Mouse (Mus musculus): Measurements from ENCODE around the gene Stx12.

Stx12 gene

GRCm38 (mm10) chr4:132864856-132865255, 19.5 kb downstream of the Stx12 start:
- DNase-seq (ENCODE audit: low read depth, low spot score): no peak

- DNase-seq (ENCODE audit: low read depth, low spot score): no peak
Observed at GRCm38 (mm10) chr4:132863012-132863411, 21.3 kb downstream of the Stx12 start.

- no peak for DNase-seq (ENCODE audit: low read depth, low spot score)
Observed at GRCm38 (mm10) chr4:132860880-132861279, 23.4 kb downstream of the Stx12 start.

GRCm38 (mm10) chr4:132843705-132844071, 40.6 kb downstream of the Stx12 start:
- no peak for DNase-seq (ENCODE audit: low read depth, low spot score)

GRCm38 (mm10) chr4:132842970-132843704, 41.2 kb downstream of the Stx12 start, which contains the start of gene Ppp1r8:
TSS of gene Ppp1r8 (minus strand) at chr4:132843169.
- DNase-seq (ENCODE audit: low read depth, low spot score): peak; percentile 90

DNA sequence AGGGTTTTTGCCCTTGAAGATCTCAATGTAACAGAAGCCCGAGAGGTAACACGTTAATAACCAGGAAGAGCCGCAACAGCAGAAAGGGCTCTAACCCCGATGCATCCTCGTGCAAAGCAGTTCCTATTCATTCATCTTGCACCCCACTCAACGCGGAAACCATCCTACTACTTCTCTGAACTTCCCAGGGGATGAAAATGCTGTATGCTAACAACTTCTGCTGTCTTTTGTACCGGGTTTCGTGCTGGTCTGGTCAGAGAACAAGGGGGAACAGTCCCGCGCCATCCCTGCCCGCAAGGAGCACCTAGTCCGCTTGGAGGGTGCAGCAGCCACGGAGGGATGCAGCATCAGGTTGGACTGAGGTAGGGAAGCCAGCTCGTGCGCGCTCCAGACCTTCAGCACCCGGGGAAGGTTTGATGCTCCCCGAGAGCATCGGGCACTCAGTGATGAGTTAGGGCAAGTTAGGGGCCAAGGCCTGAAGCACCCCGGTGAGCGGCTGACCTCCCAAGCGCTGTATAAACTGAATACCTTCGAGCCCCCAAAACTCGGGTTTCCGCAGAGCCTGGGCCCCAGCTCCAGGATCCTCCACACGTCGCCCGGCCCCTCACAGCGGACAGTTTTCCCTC, 41.9 kb downstream of the Stx12 start:
- no peak for DNase-seq (ENCODE audit: low read depth, low spot score)

DNA sequence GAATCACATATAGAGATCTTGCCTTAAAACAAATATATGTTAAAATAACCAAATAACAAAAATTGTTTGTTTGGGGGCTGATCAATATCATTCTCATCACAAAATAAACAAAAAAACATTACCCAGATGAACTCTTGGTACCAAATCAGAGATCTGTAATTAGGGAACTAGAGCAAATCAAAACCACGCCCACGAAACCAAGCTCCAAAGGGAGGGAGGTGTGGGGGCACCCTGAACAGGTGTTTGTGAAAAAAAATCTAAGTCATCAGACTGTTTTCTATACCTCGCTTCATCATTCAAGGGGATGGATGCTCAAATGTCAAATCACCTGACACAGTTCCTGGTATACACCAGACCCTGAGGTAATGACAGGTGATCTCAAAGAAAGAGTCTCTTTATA, 42.8 kb downstream of the Stx12 start:
- DNase-seq (ENCODE audit: low read depth, low spot score): no peak

- DNase-seq (ENCODE audit: low read depth, low spot score): no peak
Observed at GRCm38 (mm10) chr4:132823614-132824366, 60.5 kb downstream of the Stx12 start.

DNA sequence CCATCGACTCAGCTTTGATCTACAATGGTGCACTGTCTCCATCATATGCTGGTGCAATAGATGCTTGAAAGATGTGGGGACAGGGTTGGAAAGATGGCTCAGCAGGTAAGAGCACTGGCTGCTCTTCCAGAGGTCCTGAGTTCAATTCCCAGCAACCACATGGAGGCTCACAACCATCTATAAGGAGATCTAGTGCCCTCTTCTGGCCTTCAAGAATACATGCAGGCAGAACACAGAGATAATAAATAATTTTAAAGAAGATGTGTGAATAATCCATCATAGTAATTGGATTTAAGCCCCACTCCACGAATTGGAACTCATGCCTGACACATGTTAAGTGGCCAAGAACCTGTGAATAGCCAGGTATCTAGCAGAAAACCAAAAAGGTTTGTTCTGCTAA, 65.9 kb downstream of the Stx12 start:
- no peak for DNase-seq (ENCODE audit: low read depth, low spot score)

- DNase-seq (ENCODE audit: low read depth, low spot score): no peak
Observed at GRCm38 (mm10) chr4:132816855-132817254, 67.5 kb downstream of the Stx12 start.

DNA sequence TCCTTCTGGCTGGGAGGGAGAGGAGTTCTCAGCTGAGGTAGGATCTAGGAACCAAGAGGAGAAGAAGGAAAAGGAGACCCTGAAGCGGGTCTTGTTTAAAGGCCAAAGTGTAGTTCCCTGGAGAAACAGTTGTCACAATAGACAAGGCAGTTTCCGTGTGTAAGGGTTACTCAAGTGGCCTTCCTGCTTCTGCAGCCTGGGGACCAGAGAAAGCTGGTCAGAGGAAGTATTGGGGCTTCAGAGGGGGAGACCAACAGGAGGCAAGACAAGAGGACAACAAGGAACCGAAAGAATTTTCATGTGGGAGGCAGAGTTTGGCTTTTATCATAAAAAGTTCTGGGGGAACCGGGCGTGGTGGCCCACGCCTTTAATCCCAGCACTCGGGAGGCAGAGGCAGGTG, 67.9 kb downstream of the Stx12 start:
- DNase-seq (ENCODE audit: low read depth, low spot score): no peak

DNA sequence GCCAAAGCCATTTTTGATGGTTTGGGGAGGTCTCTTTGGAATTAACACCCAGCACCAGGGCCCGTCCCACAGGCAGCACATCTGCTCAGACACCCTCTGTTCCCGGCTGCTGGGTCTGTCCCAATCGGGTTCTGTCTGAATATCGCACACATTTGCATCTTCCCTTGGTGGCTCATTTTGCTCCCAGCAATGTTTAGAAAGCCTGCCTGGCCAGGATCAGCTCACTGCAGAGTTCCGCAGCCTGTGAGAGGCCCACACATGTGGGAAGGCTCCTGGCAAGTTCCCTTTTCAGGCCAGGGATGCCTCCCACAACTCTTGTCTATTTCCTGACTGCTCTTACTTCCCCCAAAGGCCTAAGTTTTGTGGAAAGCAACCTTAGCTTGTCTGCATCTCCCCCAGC, 74.7 kb downstream of the Stx12 start:
- DNase-seq (ENCODE audit: low read depth, low spot score): no peak

DNA sequence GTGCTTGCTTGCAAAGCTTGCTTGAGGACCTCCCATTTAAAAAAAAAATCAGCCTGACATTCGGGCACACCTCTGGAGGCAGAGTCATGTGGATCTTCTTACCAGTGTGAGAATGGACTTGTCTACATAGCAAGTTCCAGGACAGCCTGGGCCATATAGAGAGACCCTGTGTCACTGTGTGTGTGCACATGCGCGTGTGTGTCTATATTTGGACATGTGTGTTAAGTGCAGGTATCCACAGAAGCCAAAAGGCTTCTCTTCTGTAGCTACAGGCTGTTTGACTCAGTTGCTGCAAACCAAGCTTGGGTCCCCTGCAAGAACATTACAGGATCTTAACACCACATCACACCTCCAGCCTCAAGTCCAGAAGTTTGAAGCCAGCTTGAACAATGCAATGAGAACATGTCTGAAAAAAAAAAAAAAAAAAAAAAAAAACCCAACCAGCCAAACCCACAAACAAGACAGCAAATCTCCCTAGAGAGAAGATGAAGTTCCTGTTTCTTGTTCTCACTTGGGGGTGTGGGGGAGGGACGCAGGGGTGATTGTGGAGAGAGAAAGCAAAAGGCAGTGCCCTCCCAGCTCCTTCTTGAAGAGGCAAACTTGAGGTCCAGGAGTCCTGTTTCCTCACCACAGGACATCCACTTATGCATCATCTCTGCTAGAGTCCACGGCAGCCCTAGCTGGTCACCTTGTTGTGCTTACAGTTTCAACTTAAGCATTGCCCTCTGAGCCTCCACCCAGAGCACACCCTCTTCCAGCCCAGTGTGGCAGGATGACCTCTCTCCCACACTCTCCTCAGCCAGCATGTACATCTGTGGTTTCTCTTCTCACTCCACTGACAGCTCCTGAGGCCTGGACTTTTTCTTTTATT, 76.3 kb downstream of the Stx12 start:
- DNase-seq (ENCODE audit: low read depth, low spot score): no peak

DNA sequence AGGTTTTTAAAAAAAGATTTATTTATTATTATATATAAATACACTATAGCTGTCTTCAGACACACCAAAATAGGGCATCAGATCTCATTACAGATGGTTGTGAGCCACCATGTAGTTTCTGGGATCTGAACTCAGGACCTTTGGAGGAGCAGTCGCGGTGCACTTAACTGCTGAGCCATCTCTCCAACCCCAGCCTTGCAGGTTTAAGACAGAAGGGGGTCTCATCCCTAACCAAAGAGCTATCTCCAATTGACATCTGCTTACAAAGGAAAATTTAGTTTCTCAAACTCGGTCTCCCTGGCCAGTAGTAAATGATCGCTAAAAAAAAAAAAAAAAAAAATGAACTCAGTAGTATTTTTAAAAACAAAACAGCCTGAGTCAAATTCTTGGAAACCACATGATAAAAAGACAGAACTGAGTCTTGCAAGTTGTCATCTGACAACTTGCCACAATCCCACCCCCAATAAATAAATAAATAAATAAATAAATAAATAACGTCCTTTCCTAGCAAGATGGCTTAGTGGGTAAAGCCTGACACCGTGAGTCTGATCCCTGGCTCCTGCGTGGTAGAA, 77.6 kb downstream of the Stx12 start:
- DNase-seq (ENCODE audit: low read depth, low spot score): no peak

GRCm38 (mm10) chr4:132805599-132806197, 78.6 kb downstream of the Stx12 start:
- no peak for DNase-seq (ENCODE audit: low read depth, low spot score)

GRCm38 (mm10) chr4:132805146-132805545, 79.2 kb downstream of the Stx12 start:
- no peak for DNase-seq (ENCODE audit: low read depth, low spot score)

GRCm38 (mm10) chr4:132804331-132804730, 80.0 kb downstream of the Stx12 start:
- no peak for DNase-seq (ENCODE audit: low read depth, low spot score)

GRCm38 (mm10) chr4:132803876-132804275, 80.4 kb downstream of the Stx12 start:
- DNase-seq (ENCODE audit: low read depth, low spot score): no peak
